In genomic region chr14:86307806-86308205, GRCm38 (mm10) we compare ENCODE assay signal across 8 mouse cellular contexts.
DNase-seq lines count a peak whose midpoint lies in the region; ATAC-seq lines count a peak whose summit lies in the region.

No protein-coding gene starts in this region.

- H3K4me3 ChIP-seq in midbrain, embryonic 10.5 days = no peak overlapping the region
- H3K4me3 ChIP-seq in stomach, embryonic 15.5 days (replicated peaks) = no peak overlapping the region

- no peak overlapping the region for H3K27ac ChIP-seq in midbrain, embryonic 10.5 days (replicated peaks)
- no peak overlapping the region; the same call in 1 of the 2 replicates for H3K27ac ChIP-seq in stomach, embryonic 15.5 days

- ATAC-seq in stomach, embryonic 15.5 days (ENCODE audit: insufficient read depth, low FRiP score, low read depth) = 0 out of 2 replicates have a peak, but pooled peaks have one; percentile 22
- ATAC-seq in granulocyte monocyte progenitor cell, adult 5-6 weeks (replicated peaks; ENCODE audit: poor library complexity, severe bottlenecking) = no peak

- H3K36me3 ChIP-seq in midbrain, embryonic 10.5 days = no peaks in the 10 kb centered on the region
- H3K36me3 ChIP-seq in stomach, embryonic 15.5 days = no peaks in the 10 kb centered on the region

- H3K4me1 ChIP-seq in midbrain, embryonic 10.5 days = no peaks in the 10 kb centered on the region
- H3K4me1 ChIP-seq in stomach, embryonic 15.5 days = 0 out of 2 replicates have a peak, but pooled peaks cover 2% of the 10 kb centered on the region

- no peak overlapping the region for H3K4me2 ChIP-seq in stomach, embryonic 15.5 days

- 64% methylated on average over 2 of the region's 2 CpGs for WGBS in midbrain, embryonic 10.5 days
- 16% methylated on average over 2 of the region's 2 CpGs for WGBS in stomach, embryonic 15.5 days

- no peaks in the 10 kb centered on the region for H3K9me3 ChIP-seq in midbrain, embryonic 10.5 days (replicated peaks)
- H3K9me3 ChIP-seq in stomach, embryonic 15.5 days = no peaks in the 10 kb centered on the region

- intact Hi-C loops in heart, postnatal 14 days (cut with DNase I) = loop anchor here (5.0 to 10.0 kb wide), 3 partner anchors 253 to 1866 kb away; partner anchors contain the start of gene Pcdh17

- peak; percentile 7 to 13 for DNase-seq in urinary bladder, adult 18-20 months (ENCODE audit: low spot score in 2 of 2)
- no peak for DNase-seq in urinary bladder, adult 2 months (ENCODE audit: low spot score)
- peak; percentile 27 for DNase-seq in embryo, embryonic 9.5 days (ENCODE audit: extremely low spot score)
- peak; percentile 63 to 64 for DNase-seq in heart, postnatal 14 days
- DNase-seq in layer of hippocampus, postnatal 14 days (ENCODE audit: low spot score in 2 of 2) = peak; percentile 37 to 61
- peak; percentile 17 for DNase-seq in midbrain, embryonic 10.5 days (ENCODE audit: low spot score)

- H3K9ac ChIP-seq in stomach, embryonic 15.5 days = no peak overlapping the region

- H3K27me3 ChIP-seq in midbrain, embryonic 10.5 days (ENCODE audit: low read depth, poor library complexity, severe bottlenecking) = no peaks in the 10 kb centered on the region
- no peaks in the 10 kb centered on the region for H3K27me3 ChIP-seq in stomach, embryonic 15.5 days (replicated peaks)
